In the genomic region with DNA sequence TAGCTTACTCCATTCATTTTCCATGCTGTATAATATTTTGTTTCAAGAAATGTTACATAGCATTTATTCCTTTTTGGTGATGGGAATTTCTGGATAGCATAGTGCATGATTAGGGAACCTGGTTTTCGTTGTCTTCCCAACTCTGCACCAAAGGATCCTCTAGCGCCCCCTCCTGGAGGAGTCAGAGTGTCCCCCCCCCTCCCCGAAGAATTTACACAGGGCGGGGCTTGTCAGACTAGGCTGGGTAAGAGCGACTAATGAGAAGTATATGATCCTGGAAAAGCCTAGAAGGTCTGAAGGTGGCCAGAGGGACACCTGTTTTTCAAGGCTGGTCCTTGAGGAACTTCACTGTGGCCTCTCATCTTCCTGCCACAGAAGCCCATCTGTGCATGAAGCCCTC, we compare ENCODE assay signal across 9 mouse cellular contexts.
DNase-seq lines count a peak whose midpoint lies in the region; ATAC-seq and TF ChIP-seq lines count a peak whose summit lies in the region.
"Had no signal": no experiment of that assay in that cellular context is flagged by ENCODE, and none has a peak within 500 bp of the region (broad histone marks: within the 10 kb centered on the region; RNA-seq: fewer than 3 reads in every experiment).

No protein-coding gene starts in this region.

- no peak overlapping the region for H3K4me3 ChIP-seq in layer of hippocampus, adult 2 months
- H3K4me3 ChIP-seq: embryonic facial prominence, embryonic 15.5 days had no signal

- H3K27ac ChIP-seq in layer of hippocampus, adult 2 months, result no peak overlapping the region
- H3K27ac ChIP-seq: embryonic facial prominence, embryonic 15.5 days had no signal

- peak; percentile 41 for ATAC-seq in inflammation-experienced regulatory T-cells, adult 6 months

- intact Hi-C loops in left cerebral cortex, postnatal 36 days (cut with DNase I), result loop anchor here (2.0 kb wide), 1 partner anchor 193 kb away; no protein-coding TSS in a partner anchor

- DNase-seq in layer of hippocampus, adult 2 months (ENCODE audit: low spot score in 2 of 2), result peak in 1 of 2 experiments; percentile 39
- DNase-seq in layer of hippocampus, adult 9-11 months, result no peak
- DNase-seq in Muller cell, postnatal 12 days (ENCODE audit: inconsistent ontology term), result peak; percentile 41
- DNase-seq in c-Kit-positive CD71-positive TER-119-negative erythroid progenitor cells, embryonic 14.5 days (ENCODE audit: low read depth), result peak; percentile 29
- DNase-seq in lung, postnatal 4 days, result peak; percentile 37 to 70
- peak; percentile 48 for DNase-seq in yolk sac, embryonic 10.5 days (ENCODE audit: low spot score)
- DNase-seq in left cerebral cortex, postnatal 36 days (ENCODE audit: low spot score in 2 of 2), result no peak

- TF ChIP-seq CTCF in layer of hippocampus, adult 2 months (conservative IDR thresholded peaks at IDR 0.05), result peak; percentile 77

Comparison
In these comparisons a context has a peak if more than half of its experiments do, and no peak if none do; other contexts are left out.
1. DNase-seq: peak in Muller cell, postnatal 12 days (single experiment), c-Kit-positive CD71-positive TER-119-negative erythroid progenitor cells, embryonic 14.5 days (single experiment), lung, postnatal 4 days (2 of 2) and yolk sac, embryonic 10.5 days (single experiment); none in layer of hippocampus, adult 9-11 months (single experiment) and left cerebral cortex, postnatal 36 days (0 of 2).